In genomic region chr1:186538233-186538632, GRCm38 (mm10) we compare ENCODE assay signal across 15 mouse cellular contexts.
"Had no signal": no experiment of that assay in that cellular context is flagged by ENCODE, and none has a peak within 500 bp of the region (broad histone marks: within the 10 kb centered on the region; RNA-seq: fewer than 3 reads in every experiment).

No protein-coding gene starts in this region.

- ATAC-seq: intestine, postnatal 0 days; lung, postnatal 0 days; midbrain, embryonic 13.5 days had no signal

- H3K4me3 ChIP-seq: limb, embryonic 10.5 days; liver, embryonic 15.5 days; midbrain, embryonic 13.5 days had no signal

- H3K4me1 ChIP-seq: limb, embryonic 10.5 days; liver, embryonic 15.5 days; midbrain, embryonic 13.5 days had no signal

- H3K36me3 ChIP-seq: limb, embryonic 10.5 days; liver, embryonic 15.5 days; midbrain, embryonic 13.5 days had no signal

- H3K9me3 ChIP-seq: limb, embryonic 10.5 days; liver, embryonic 15.5 days; midbrain, embryonic 13.5 days had no signal

- H3K9ac ChIP-seq: liver, embryonic 15.5 days; midbrain, embryonic 13.5 days had no signal

- H3K27ac ChIP-seq: kidney, postnatal 0 days; limb, embryonic 10.5 days; liver, embryonic 15.5 days; midbrain, embryonic 13.5 days; stomach, postnatal 0 days had no signal

- DNase-seq: kidney, adult 9 months; kidney, postnatal 36 days; layer of hippocampus, postnatal 36 days; lung, adult 2 months; lung, postnatal 36 days; thymus, adult 18-20 months; thymus, postnatal 14 days had no signal

- H3K4me2 ChIP-seq: liver, embryonic 11.5 days; liver, embryonic 15.5 days; midbrain, embryonic 13.5 days had no signal

- H3K27me3 ChIP-seq: liver, embryonic 15.5 days; midbrain, embryonic 13.5 days had no signal
